In genomic region chr19:38397004-38397403, GRCm38 (mm10) we compare ENCODE assay signal across 7 mouse cellular contexts. TPM values are rescaled to one million over a fixed set of nuclear protein-coding genes. Genes with fewer than 3 reads are reported as not detected.
A peak's percentile ranks its signal among the peaks of the same experiment; 100 is the strongest.
DNase-seq lines count a peak whose midpoint lies in the region; ATAC-seq and TF ChIP-seq lines count a peak whose summit lies in the region.

No protein-coding gene starts in this region.

- no peaks in the 10 kb centered on the region for H3K9me3 ChIP-seq in forebrain, embryonic 15.5 days
- H3K9me3 ChIP-seq in liver, embryonic 14.5 days (ENCODE audit: control insufficient read depth, low read length) = no peaks in the 10 kb centered on the region

- no peak overlapping the region for H3K9ac ChIP-seq in forebrain, embryonic 15.5 days (replicated peaks)
- no peak overlapping the region; the same call in none of the 2 replicates for H3K9ac ChIP-seq in liver, embryonic 14.5 days (replicated peaks)

- H3K27me3 ChIP-seq in forebrain, embryonic 15.5 days = no peaks in the 10 kb centered on the region
- H3K27me3 ChIP-seq in liver, embryonic 14.5 days (ENCODE audit: control insufficient read depth, insufficient read depth, low read length) = no peaks in the 10 kb centered on the region

- no peak for ATAC-seq in forebrain, embryonic 15.5 days (replicated peaks)
- ATAC-seq in liver, embryonic 14.5 days (ENCODE audit: insufficient read depth) = no peak

- TF ChIP-seq CTCF in liver, embryonic 14.5 days (IDR thresholded peaks at IDR 0.05; ENCODE audit: low read depth) = no peak

- no peak overlapping the region for H3K27ac ChIP-seq in forebrain, embryonic 15.5 days (replicated peaks)
- H3K27ac ChIP-seq in liver, embryonic 14.5 days = no peak overlapping the region

- WGBS in forebrain, embryonic 15.5 days = 17% methylated on average over 6 of the region's 6 CpGs
- 52% methylated on average over 6 of the region's 6 CpGs for WGBS in liver, embryonic 14.5 days (ENCODE audit: insufficient replicate concordance)

- peaks cover 17% of the 10 kb centered on the region for H3K4me1 ChIP-seq in forebrain, embryonic 15.5 days
- peaks cover 7 to 24% of the 10 kb centered on the region in 2 experiments for H3K4me1 ChIP-seq in liver, embryonic 14.5 days (replicated peaks; ENCODE audit: control insufficient read depth in 2 of 2, insufficient read depth in 2 of 2, low read length in 1 of 2)

- no peak overlapping the region for H3K4me3 ChIP-seq in forebrain, embryonic 15.5 days
- peak overlapping the region; percentile 59 to 78 for H3K4me3 ChIP-seq in liver, embryonic 14.5 days (ENCODE audit: insufficient read depth in 1 of 2, low read depth in 2 of 2, low read length in 2 of 2)

- DNase-seq in retina, postnatal 1 day = peak; percentile 2
- no peak for DNase-seq in retina, embryonic 14.5 days (ENCODE audit: low spot score)
- DNase-seq in liver, embryonic 14.5 days (ENCODE audit: low read depth in 3 of 3, low spot score in 3 of 3) = no peak
- no peak for DNase-seq in layer of hippocampus, postnatal 10 days (ENCODE audit: low spot score in 2 of 2)
- no peak for DNase-seq in natural killer cell, adult 2 months (ENCODE audit: low spot score in 2 of 2)
- no peak for DNase-seq in left cerebral cortex, adult 8-10 months (ENCODE audit: low spot score in 2 of 2)

- TF ChIP-seq EP300 in liver, embryonic 14.5 days (IDR thresholded peaks at IDR 0.05; ENCODE audit: low read depth) = no peak

- H3K36me3 ChIP-seq in forebrain, embryonic 15.5 days = no peaks in the 10 kb centered on the region
- no peaks in the 10 kb centered on the region; the same call in 1 of the 2 replicates for H3K36me3 ChIP-seq in liver, embryonic 14.5 days (replicated peaks; ENCODE audit: control insufficient read depth, insufficient read depth, low read depth)

- peak overlapping the region; percentile 92; the same call in 1 of the 2 replicates for H3K4me2 ChIP-seq in forebrain, embryonic 15.5 days (replicated peaks)
- H3K4me2 ChIP-seq in liver, embryonic 14.5 days (ENCODE audit: low read depth) = peak overlapping the region; percentile 70

RNA-seq across cellular contexts. Expression of gene Slc35g1, which starts 1.2 kb away (rescaled TPM):
- 1.1 and 1.4 TPM in 2 replicates for polyA plus RNA-seq in forebrain, embryonic 15.5 days (2015; fragmentation: Nextera tagmentation; extraction: Ambion mirVana)
- 2.5 and 3.4 TPM in 2 replicates for polyA plus RNA-seq in liver, embryonic 14.5 days (2012; rRNA removed)
- 3.5 and 4.1 TPM in 2 replicates for polyA plus RNA-seq in liver, embryonic 14.5 days (2014; fragmentation: Nextera tagmentation; extraction: Ambion mirVana)
- total RNA-seq in layer of hippocampus, postnatal 10 days (2021) = 1 to 10 TPM; 3.3 to 3.7 TPM
- 1 to 10 TPM; 1.5 to 2.3 (median 2.1) TPM for total RNA-seq in left cerebral cortex, adult 8-10 months (2022)
